ENCODE assay signal across 22 mouse cellular contexts in genomic region chr4:137336468-137336867, GRCm38 (mm10). TPM values are rescaled to one million over a fixed set of nuclear protein-coding genes. Genes with fewer than 3 reads are reported as not detected.
A peak's percentile ranks its signal among the peaks of the same experiment; 100 is the strongest.
DNase-seq lines count a peak whose midpoint lies in the region; ATAC-seq and TF ChIP-seq lines count a peak whose summit lies in the region.
"Had no signal": no experiment of that assay in that cellular context is flagged by ENCODE, and none has a peak within 500 bp of the region (broad histone marks: within the 10 kb centered on the region; RNA-seq: fewer than 3 reads in every experiment).

No protein-coding gene starts in this region.

- H3K36me3 ChIP-seq in kidney, adult 2 months (ENCODE audit: control insufficient read depth, insufficient read depth, low read length): peaks cover 5% of the 10 kb centered on the region; the same call in 1 of the 2 replicates
- H3K36me3 ChIP-seq in stomach, postnatal 0 days (ENCODE audit: control insufficient read depth, insufficient read depth, low read length): peaks cover 6% of the 10 kb centered on the region; the same call in 1 of the 2 replicates

- WGBS in kidney, adult 2 months: 57% methylated on average over 5 of the region's 5 CpGs
- WGBS in stomach, postnatal 0 days: 78% methylated on average over 5 of the region's 5 CpGs

- no peak overlapping the region for H3K4me2 ChIP-seq in stomach, postnatal 0 days (replicated peaks; ENCODE audit: low read depth)
- H3K4me2 ChIP-seq: embryonic facial prominence, embryonic 12.5 days; forebrain, embryonic 15.5 days; hindbrain, embryonic 13.5 days; kidney, embryonic 15.5 days had no signal

- TF ChIP-seq POLR2A in kidney, adult 2 months (IDR thresholded peaks at IDR 0.05; ENCODE audit: low read depth, low read length): no peak

- no peak overlapping the region for H3K9ac ChIP-seq in stomach, postnatal 0 days (ENCODE audit: low read length)
- H3K9ac ChIP-seq: embryonic facial prominence, embryonic 12.5 days; forebrain, embryonic 15.5 days; hindbrain, embryonic 13.5 days; kidney, embryonic 15.5 days had no signal

- H3K27ac ChIP-seq in gastrocnemius, adult 2 months: peak overlapping the region; percentile 41
- peak overlapping the region; percentile 92 for H3K27ac ChIP-seq in kidney, adult 2 months (ENCODE audit: insufficient read depth, low read depth, low read length)
- H3K27ac ChIP-seq in stomach, postnatal 0 days (replicated peaks): no peak overlapping the region
- H3K27ac ChIP-seq: embryonic facial prominence, embryonic 12.5 days; forebrain, embryonic 15.5 days; heart, embryonic 10.5 days; hindbrain, embryonic 13.5 days; hindbrain, postnatal 0 days; kidney, embryonic 15.5 days had no signal

- H3K9me3 ChIP-seq in stomach, postnatal 0 days (ENCODE audit: control insufficient read depth, low read length): no peaks in the 10 kb centered on the region
- H3K9me3 ChIP-seq: embryonic facial prominence, embryonic 12.5 days; forebrain, embryonic 15.5 days; heart, embryonic 10.5 days; hindbrain, embryonic 13.5 days; kidney, embryonic 15.5 days had no signal

- DNase-seq in gastrocnemius, adult 2 months: no peak
- no peak for DNase-seq in gastrocnemius, postnatal 14 days
- no peak for DNase-seq in kidney, adult 2 months
- no peak for DNase-seq in kidney, adult 11 months
- peak; percentile 75 for DNase-seq in NIH3T3 (ENCODE audit: low read depth)
- DNase-seq in stomach, postnatal 0 days (ENCODE audit: low spot score): no peak
- no peak for DNase-seq in left cerebral cortex, postnatal 14 days (ENCODE audit: low spot score in 2 of 2)
- DNase-seq: cerebellum, adult 11-12 months; cerebellum, adult 9-10 months; gastrocnemius, postnatal 25 days; heart, postnatal 4 days; kidney, adult 18-20 months had no signal

- no peak overlapping the region; the same call in 1 of the 2 replicates for H3K4me3 ChIP-seq in gastrocnemius, adult 2 months
- H3K4me3 ChIP-seq in kidney, adult 2 months (ENCODE audit: insufficient read depth, low read depth, low read length): no peak overlapping the region
- no peak overlapping the region for H3K4me3 ChIP-seq in stomach, postnatal 0 days (ENCODE audit: low read depth, low read length)
- H3K4me3 ChIP-seq: embryonic facial prominence, embryonic 12.5 days; forebrain, embryonic 15.5 days; heart, embryonic 10.5 days; hindbrain, embryonic 13.5 days; kidney, embryonic 15.5 days had no signal

- no peak for ATAC-seq in stomach, postnatal 0 days (ENCODE audit: low FRiP score, low TSS enrichment)
- ATAC-seq: activated CD4-positive, CD25-positive, alpha-beta regulatory T cell, adult 4 months; forebrain, embryonic 15.5 days; hindbrain, postnatal 0 days; Patski had no signal

- TF ChIP-seq CTCF in gastrocnemius, adult 2 months (IDR thresholded peaks at IDR 0.05): no peak
- TF ChIP-seq CTCF in kidney, adult 2 months (conservative IDR thresholded peaks at IDR 0.05; ENCODE audit: insufficient read depth, insufficient read length, low read depth, low read length): no peak
- no peak for TF ChIP-seq CTCF in stomach, postnatal 0 days (IDR thresholded peaks at IDR 0.05; ENCODE audit: low read depth)

- peaks cover 44% of the 10 kb centered on the region for H3K4me1 ChIP-seq in kidney, adult 2 months (ENCODE audit: control insufficient read depth, insufficient read depth, low read length)
- H3K4me1 ChIP-seq in stomach, postnatal 0 days (replicated peaks; ENCODE audit: control insufficient read depth, insufficient read depth): no peaks in the 10 kb centered on the region
- H3K4me1 ChIP-seq: embryonic facial prominence, embryonic 12.5 days; forebrain, embryonic 15.5 days had no signal

- no peaks in the 10 kb centered on the region for H3K27me3 ChIP-seq in kidney, adult 2 months (replicated peaks; ENCODE audit: control insufficient read depth, insufficient read depth, low read length)
- no peaks in the 10 kb centered on the region for H3K27me3 ChIP-seq in stomach, postnatal 0 days (ENCODE audit: control insufficient read depth, insufficient read depth, low read length)
- H3K27me3 ChIP-seq: embryonic facial prominence, embryonic 12.5 days; forebrain, embryonic 15.5 days; hindbrain, embryonic 13.5 days; kidney, embryonic 15.5 days; Patski had no signal

- no peak for TF ChIP-seq EP300 in stomach, postnatal 0 days (optimal IDR thresholded peaks at IDR 0.05)

- intact Hi-C loops in gastrocnemius, adult 2 months (cut with DNase I): no loop called here
- intact Hi-C loops in gastrocnemius, postnatal 14 days (cut with DNase I; ENCODE audit: low total_unique reads): no loop called here
- intact Hi-C loops in left cerebral cortex, postnatal 14 days (cut with DNase I): no loop called here

RNA-seq across cellular contexts. Expression of gene Cdc42, which starts 21.1 kb away (rescaled TPM):
- 100 to 1,000 TPM; 169 to 187 TPM for total RNA-seq in gastrocnemius, adult 2 months (2021)
- 100 to 1,000 TPM; 200 to 210 TPM for total RNA-seq in gastrocnemius, postnatal 14 days (2021)
- 83.5 and 116 TPM in 2 replicates for polyA plus RNA-seq in kidney, adult 2 months (2012; rRNA removed)
- 445 and 456 TPM in 2 replicates for polyA plus RNA-seq in stomach, postnatal 0 days (2015; fragmentation: Nextera tagmentation; extraction: Ambion mirVana)
- total RNA-seq in left cerebral cortex, postnatal 14 days (2021): 100 to 1,000 TPM; 412 to 432 TPM

RNA-seq across cellular contexts. Expression of gene Wnt4, which starts 59.2 kb away (rescaled TPM):
- 10 to 100 TPM in 1 of 2 experiments, 1 to 10 TPM in 1; 9.2 to 13.0 TPM for total RNA-seq in gastrocnemius, adult 2 months (2021)
- 1 to 10 TPM; 6.4 to 8.8 TPM for total RNA-seq in gastrocnemius, postnatal 14 days (2021)
- polyA plus RNA-seq in kidney, adult 2 months (2012; rRNA removed): 2.1 and 3.3 TPM in 2 replicates
- polyA plus RNA-seq in stomach, postnatal 0 days (2015; fragmentation: Nextera tagmentation; extraction: Ambion mirVana): 45.3 and 59.7 TPM in 2 replicates
- total RNA-seq in left cerebral cortex, postnatal 14 days (2021): 10 to 100 TPM; 18.3 to 20.4 TPM
- total RNA-seq: granulocyte monocyte progenitor cell, adult 5-6 weeks; MEL had no signal
